Mouse (Mus musculus) E14TG2a.4 (cell line): Measurements from ENCODE around the gene Stk33.

Experiments used
- H3K27me3 ChIP-seq: 2 replicates; pipeline ENCODE4 v1.6.1; 2014; ENCODE audit warnings: low read length, control low read depth; ENCODE audit not compliant: insufficient read depth
- H3K36me3 ChIP-seq: 2 replicates; pipeline ENCODE4 v1.6.1; 2014; ENCODE audit warnings: low read length, control low read depth; ENCODE audit not compliant: insufficient read depth
- H3K4me1 ChIP-seq: replicated peaks from 2 replicates; pipeline ENCODE4 v1.6.1; 2014; ENCODE audit warnings: low read depth, low read length, control low read depth
- H3K4me3 ChIP-seq: replicated peaks from 2 replicates; pipeline ENCODE4 v1.5.1; 2014; ENCODE audit warnings: mild to moderate bottlenecking, low read length
- H3K9me3 ChIP-seq: 2 replicates; pipeline ENCODE4 v1.6.1; 2014; ENCODE audit warnings: low read length, control low read depth
- CTCF ChIP-seq: conservative IDR thresholded peaks from 2 replicates; pipeline ENCODE4 v1.5.1; 2014; ENCODE audit warnings: low read length
- NANOG ChIP-seq: IDR thresholded peaks from 2 replicates; pipeline ENCODE4 v1.6.1; 2014; ENCODE audit warnings: borderline replicate concordance, low read length, mixed read lengths
- POU5F1 ChIP-seq: IDR thresholded peaks from 2 replicates; pipeline ENCODE4 v1.6.1; 2014; ENCODE audit warnings: low read length, borderline replicate concordance

Stk33 gene

GRCm38 (mm10) chr7:109251418-109251817 lies 187.5 kb downstream of the Stk33 start:
- TF ChIP-seq CTCF = no peak
- TF ChIP-seq NANOG = no peak
- TF ChIP-seq POU5F1 = no peak
- Histone ChIP-seq H3K4me1 (peaks cover 11% of the 10 kb centered on the region), H3K9me3 (no peaks in the 10 kb centered on the region), H3K4me3 (no peak overlapping the region), H3K36me3 (no peaks in the 10 kb centered on the region), H3K27me3 (peaks cover 2% of the 10 kb centered on the region)

GRCm38 (mm10) chr7:109244776-109245175 lies 194.1 kb downstream of the Stk33 start:
- Histone ChIP-seq H3K9me3 (no peaks in the 10 kb centered on the region), H3K27me3 (peaks cover 9% of the 10 kb centered on the region; the same call in 1 of the 2 replicates), H3K36me3 (no peaks in the 10 kb centered on the region), H3K4me3 (no peak overlapping the region), H3K4me1 (peaks cover 18% of the 10 kb centered on the region)
- TF ChIP-seq CTCF = no peak
- TF ChIP-seq POU5F1 = no peak
- TF ChIP-seq NANOG = no peak

- Histone ChIP-seq H3K9me3 (no peaks in the 10 kb centered on the region), H3K4me1 (peaks cover 18% of the 10 kb centered on the region), H3K4me3 (peak overlapping the region; percentile 64), H3K27me3 (peaks cover 12% of the 10 kb centered on the region; the same call in 1 of the 2 replicates), H3K36me3 (no peaks in the 10 kb centered on the region)
- TF ChIP-seq NANOG (no peak), CTCF (no peak), POU5F1 (no peak)
These were observed 197.6 kb downstream of the Stk33 start for GRCm38 (mm10) chr7:109241313-109241712.

GRCm38 (mm10) chr7:109239346-109239745 lies 199.5 kb downstream of the Stk33 start:
- Histone ChIP-seq H3K4me3 (no peak overlapping the region), H3K9me3 (no peaks in the 10 kb centered on the region), H3K36me3 (no peaks in the 10 kb centered on the region), H3K27me3 (peaks cover 16% of the 10 kb centered on the region; the same call in 1 of the 2 replicates), H3K4me1 (peaks cover 18% of the 10 kb centered on the region)
- TF ChIP-seq NANOG (no peak), CTCF (no peak), POU5F1 (no peak)

- no peaks in the 10 kb centered on the region for H3K9me3 ChIP-seq
- peaks cover 11% of the 10 kb centered on the region; the same call in 1 of the 2 replicates for H3K27me3 ChIP-seq
- H3K4me1 ChIP-seq = peaks cover 18% of the 10 kb centered on the region
- no peaks in the 10 kb centered on the region for H3K36me3 ChIP-seq
- TF ChIP-seq NANOG = no peak
- no peak for TF ChIP-seq CTCF
- TF ChIP-seq POU5F1 = no peak
- H3K4me3 ChIP-seq = no peak overlapping the region
These were observed 200.2 kb downstream of the Stk33 start for GRCm38 (mm10) chr7:109238724-109239123.

- H3K9me3 ChIP-seq = no peaks in the 10 kb centered on the region
- H3K4me1 ChIP-seq = peaks cover 4% of the 10 kb centered on the region; the same call in 1 of the 2 replicates
- no peak overlapping the region for H3K4me3 ChIP-seq
- peaks cover 10% of the 10 kb centered on the region; the same call in 1 of the 2 replicates for H3K27me3 ChIP-seq
- no peaks in the 10 kb centered on the region for H3K36me3 ChIP-seq
- no peak for TF ChIP-seq POU5F1
- TF ChIP-seq CTCF = no peak
- TF ChIP-seq NANOG = no peak
These were observed 203.8 kb downstream of the Stk33 start for GRCm38 (mm10) chr7:109234882-109235640.

GRCm38 (mm10) chr7:109234476-109234875 lies 204.4 kb downstream of the Stk33 start:
- Histone ChIP-seq H3K27me3 (peaks cover 10% of the 10 kb centered on the region; the same call in 1 of the 2 replicates), H3K4me1 (peaks cover 4% of the 10 kb centered on the region; the same call in 1 of the 2 replicates), H3K36me3 (no peaks in the 10 kb centered on the region), H3K9me3 (no peaks in the 10 kb centered on the region), H3K4me3 (no peak overlapping the region)
- TF ChIP-seq POU5F1 (no peak), NANOG (no peak), CTCF (no peak)

GRCm38 (mm10) chr7:109231881-109232321 lies 207.0 kb downstream of the Stk33 start:
- TF ChIP-seq CTCF = no peak
- no peak for TF ChIP-seq NANOG
- TF ChIP-seq POU5F1 = no peak
- H3K4me1 ChIP-seq = peaks cover 4% of the 10 kb centered on the region; the same call in 1 of the 2 replicates
- H3K27me3 ChIP-seq = peaks cover 11% of the 10 kb centered on the region; the same call in 1 of the 2 replicates
- H3K4me3 ChIP-seq = no peak overlapping the region
- H3K9me3 ChIP-seq = no peaks in the 10 kb centered on the region
- no peaks in the 10 kb centered on the region for H3K36me3 ChIP-seq

GRCm38 (mm10) chr7:109231307-109231706 lies 207.6 kb downstream of the Stk33 start:
- peaks cover 4% of the 10 kb centered on the region; the same call in 1 of the 2 replicates for H3K4me1 ChIP-seq
- H3K9me3 ChIP-seq = no peaks in the 10 kb centered on the region
- H3K36me3 ChIP-seq = no peaks in the 10 kb centered on the region
- H3K27me3 ChIP-seq = peaks cover 11% of the 10 kb centered on the region; the same call in 1 of the 2 replicates
- TF ChIP-seq CTCF (no peak), NANOG (no peak), POU5F1 (no peak)
- H3K4me3 ChIP-seq = no peak overlapping the region
